Mouse (Mus musculus) CH12.LX (cell line): ENCODE results near the gene Nkd1.

Experiments
- BHLHE40 ChIP-seq: IDR thresholded peaks from 2 replicates; pipeline ENCODE4 v1.6.1; 2011; ENCODE audit warnings: mild to moderate bottlenecking, low read depth, low read length, improper control_type of control experiment
- CHD2 ChIP-seq: IDR thresholded peaks from 2 replicates; pipeline ENCODE4 v1.6.1; 2011; ENCODE audit warnings: low read length, improper control_type of control experiment
- CTCF ChIP-seq, 2 experiments: IDR thresholded peaks in 1 of 2; conservative IDR thresholded peaks in 1 of 2; 2 replicates each; pipeline ENCODE4 v1.5.1; 2011 to 2012; ENCODE audit warnings: low read depth in 2 of 2, low read length in 2 of 2, improper control_type of control experiment in 1 of 2, inconsistent platforms in 1 of 2, mild to moderate bottlenecking in 1 of 2, moderate library complexity in 1 of 2
- E2F4 ChIP-seq: IDR thresholded peaks from 2 replicates; pipeline ENCODE4 v1.6.1; 2011; ENCODE audit warnings: low read depth, low read length, improper control_type of control experiment; ENCODE audit not compliant: insufficient replicate concordance
- ELF1 ChIP-seq: IDR thresholded peaks from 2 replicates; pipeline ENCODE4 v1.6.1; 2014; ENCODE audit warnings: low read depth, mild to moderate bottlenecking, inconsistent platforms, low read length, improper control_type of control experiment
- HCFC1 ChIP-seq: IDR thresholded peaks from 2 replicates; pipeline ENCODE4 v1.6.1; 2012; ENCODE audit warnings: low read depth, mild to moderate bottlenecking, inconsistent platforms, low read length, improper control_type of control experiment
- MAFK ChIP-seq: IDR thresholded peaks from 2 replicates; pipeline ENCODE4 v1.6.1; 2011; ENCODE audit warnings: low read length, improper control_type of control experiment; ENCODE audit not compliant: insufficient replicate concordance
- POLR2A ChIP-seq: IDR thresholded peaks from 2 replicates; pipeline ENCODE4 v1.6.1; 2011; ENCODE audit warnings: low read depth, mild to moderate bottlenecking, improper control_type of control experiment, low read length
- TCF12 ChIP-seq: IDR thresholded peaks from 2 replicates; pipeline ENCODE4 v1.6.1; 2014; ENCODE audit warnings: low read depth, mild to moderate bottlenecking, inconsistent platforms, low read length, improper control_type of control experiment
- UBTF ChIP-seq: IDR thresholded peaks from 2 replicates; pipeline ENCODE4 v1.6.1; 2012; ENCODE audit warnings: low read depth, mild to moderate bottlenecking, inconsistent platforms, low read length, improper control_type of control experiment, moderate library complexity
- USF1 ChIP-seq: IDR thresholded peaks from 2 replicates; pipeline ENCODE4 v1.6.1; 2014; ENCODE audit warnings: low read depth, mild to moderate bottlenecking, inconsistent platforms, low read length, improper control_type of control experiment
- ZNF384 ChIP-seq: IDR thresholded peaks from 2 replicates; pipeline ENCODE4 v1.6.1; 2012; ENCODE audit warnings: low read depth, low read length, improper control_type of control experiment, inconsistent platforms

DNA sequence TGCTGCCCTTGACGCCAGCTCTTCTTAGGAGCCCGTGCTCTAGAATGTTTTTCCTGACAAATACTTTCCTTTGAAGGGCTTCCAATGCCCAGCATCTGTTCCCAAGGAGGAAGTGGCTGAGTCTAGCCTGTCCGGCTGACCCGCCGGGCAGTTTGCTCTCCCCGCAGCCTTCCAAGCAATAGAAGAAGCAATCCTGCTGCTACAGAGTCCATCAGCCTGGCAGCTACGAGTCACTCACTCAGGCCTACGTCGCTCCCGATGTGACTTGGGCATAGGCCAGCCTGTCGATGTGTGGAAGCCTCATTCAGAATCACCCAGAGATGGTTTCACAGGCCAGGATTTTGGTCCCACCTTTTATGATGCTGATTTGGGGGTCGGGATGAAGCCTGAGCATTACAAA, 74.9 kb downstream of the Nkd1 start:
- TF ChIP-seq HCFC1 (no peak), CHD2 (no peak), CTCF (conservative IDR thresholded peaks at IDR 0.05 in 1 of 2, IDR thresholded peaks at IDR 0.05 in 1 of 2; ENCODE audit: low read depth in 2 of 2, low read length in 2 of 2) (no peak), ZNF384 (no peak), ELF1 (no peak), E2F4 (no peak), POLR2A (no peak), MAFK (no peak), TCF12 (no peak), UBTF (no peak), BHLHE40 (no peak), USF1 (no peak)
